Mouse (Mus musculus) liver, embryonic 14.5 days (tissue): ENCODE results near the gene Kif1bp. TPM values are rescaled to one million over a fixed set of nuclear protein-coding genes. Genes with fewer than 3 reads are reported as not detected.

Experiments used
- ATAC-seq: fragments of 200-750 bp; cut with Nextera tagmentation; 2 replicates; pipeline ENCODE4 v1.8.0; 2017; ENCODE audit warnings: moderate number of reproducible peaks, mild to moderate bottlenecking, moderate library complexity; ENCODE audit not compliant: insufficient read depth
- DNase-seq, 3 experiments: peaks; one replicate each; pipeline ENCODE4 v3.0.0-alpha.2; 2012 to 2013; ENCODE audit warnings: low read depth in 3 of 3, low spot score in 3 of 3
- H3K27ac ChIP-seq: fragments of 300-500 bp; sonication (generic); 2 replicates; pipeline ENCODE4 v1.5.1; 2014; ENCODE audit warnings: moderate library complexity, mild to moderate bottlenecking, control low read depth, inconsistent platforms
- H3K27me3 ChIP-seq: fragments of 300-500 bp; sonication (generic); 2 replicates; pipeline ENCODE4 v1.6.1; 2014; ENCODE audit warnings: mild to moderate bottlenecking, low read length, moderate library complexity; ENCODE audit not compliant: control insufficient read depth, insufficient read depth
- H3K36me3 ChIP-seq: fragments of 300-500 bp; sonication (generic); replicated peaks from 2 replicates; pipeline ENCODE4 v1.6.1; 2014; ENCODE audit warnings: low read depth; ENCODE audit not compliant: control insufficient read depth, insufficient read depth
- H3K4me1 ChIP-seq, 2 experiments: fragments of 200-500 bp in 1 of 2; fragments of 300-500 bp in 1 of 2; sonication (generic) in 1 of 2; replicated peaks; 2 replicates each; pipeline ENCODE4 v1.6.1; 2012 to 2014; ENCODE audit warnings: antibody characterized with exemption in 1 of 2, inconsistent platforms in 1 of 2, low read length in 1 of 2; ENCODE audit not compliant: control insufficient read depth in 2 of 2, insufficient read depth in 2 of 2
- H3K4me2 ChIP-seq: fragments of 300-500 bp; sonication (generic); 2 replicates; pipeline ENCODE4 v1.6.1; 2014; ENCODE audit warnings: low read depth, mild to moderate bottlenecking, control low read depth, moderate library complexity
- H3K4me3 ChIP-seq, 2 experiments: fragments of 200-500 bp in 1 of 2; fragments of 300-500 bp in 1 of 2; sonication (generic) in 1 of 2; 2 replicates each; pipeline ENCODE4 v1.5.1; 2012 to 2014; ENCODE audit warnings: low read depth in 2 of 2, low read length in 2 of 2, mild to moderate bottlenecking in 2 of 2, control low read depth in 1 of 2, inconsistent platforms in 1 of 2, moderate library complexity in 1 of 2; ENCODE audit not compliant: insufficient read depth in 1 of 2
- H3K9ac ChIP-seq: fragments of 300-500 bp; sonication (generic); replicated peaks from 2 replicates; pipeline ENCODE4 v1.6.1; 2014; ENCODE audit warnings: mild to moderate bottlenecking, control low read depth, moderate library complexity
- H3K9me3 ChIP-seq: fragments of 300-500 bp; sonication (generic); 2 replicates; pipeline ENCODE4 v1.6.1; 2016; ENCODE audit warnings: low read length, mixed read lengths; ENCODE audit not compliant: control insufficient read depth
- CTCF ChIP-seq: IDR thresholded peaks from 2 replicates; pipeline ENCODE4 v1.5.1; 2016; ENCODE audit warnings: antibody characterized with exemption, low read depth, control low read depth
- EP300 ChIP-seq: IDR thresholded peaks from 2 replicates; pipeline ENCODE4 v1.6.1; 2016; ENCODE audit warnings: antibody characterized with exemption, low read depth
- WGBS: fragments of 180-500 bp; shearing (Covaris S2); extraction: QIAGEN DNeasy Blood & Tissue Kit; methylation state at CpG from one replicate; pipeline ENCODE4 v1.1.7; 2014; ENCODE audit not compliant: insufficient replicate concordance; 5-methylcytosine and 5-hydroxymethylcytosine counted together
- polyA plus RNA-seq, 2 experiments: library from polyadenylated mRNA; depleted of rRNA in 1 of 2; stranded (reverse) in 1 of 2; unstranded in 1 of 2; fragments of >200 nt; fragmentation: Nextera tagmentation in 1 of 2; extraction: Ambion mirVana in 1 of 2; gene quantifications; 2 replicates each; pipeline versions ENCODE4 v1.2.1 to v1.2.3; 2012 to 2014

Kif1bp gene
- polyA plus RNA-seq, 2 experiments: 9.2 to 11.5 TPM

GRCm38 (mm10) chr10:62542507-62542906 lies 35.8 kb downstream of the Kif1bp start:
- TF ChIP-seq CTCF (no peak), EP300 (no peak)
- H3K9me3 ChIP-seq: no peaks in the 10 kb centered on the region
- H3K4me2 ChIP-seq: no peak overlapping the region
- 76% methylated on average over 12 of the region's 12 CpGs for WGBS
- no peak for DNase-seq
- no peak overlapping the region for H3K27ac ChIP-seq
- no peak overlapping the region for H3K9ac ChIP-seq
- H3K4me3 ChIP-seq: no peak overlapping the region
- H3K36me3 ChIP-seq: no peaks in the 10 kb centered on the region
- H3K4me1 ChIP-seq: peaks cover 8 to 16% of the 10 kb centered on the region in 2 experiments
- ATAC-seq: no peak
- H3K27me3 ChIP-seq: no peaks in the 10 kb centered on the region

- Histone ChIP-seq H3K4me2 (no peak overlapping the region), H3K9ac (no peak overlapping the region), H3K9me3 (no peaks in the 10 kb centered on the region), H3K36me3 (no peaks in the 10 kb centered on the region), H3K27ac (no peak overlapping the region), H3K27me3 (no peaks in the 10 kb centered on the region), H3K4me1 (peaks cover 8 to 16% of the 10 kb centered on the region in 2 experiments), H3K4me3 (no peak overlapping the region)
- no peak for DNase-seq
- WGBS: 52% methylated on average over 12 of the region's 12 CpGs
- no peak for TF ChIP-seq CTCF
- no peak for TF ChIP-seq EP300
- no peak for ATAC-seq
Observed at GRCm38 (mm10) chr10:62541499-62541898, 36.8 kb downstream of the Kif1bp start.

- 35% methylated on average over 3 of the region's 3 CpGs for WGBS
Observed at GRCm38 (mm10) chr10:62540800-62541199, 37.5 kb downstream of the Kif1bp start.

GRCm38 (mm10) chr10:62534509-62534908 lies 43.7 kb downstream of the Kif1bp start:
- H3K9me3 ChIP-seq: no peaks in the 10 kb centered on the region
- no peak overlapping the region for H3K27ac ChIP-seq
- no peak for TF ChIP-seq CTCF
- no peak for TF ChIP-seq EP300
- H3K27me3 ChIP-seq: no peaks in the 10 kb centered on the region
- H3K4me1 ChIP-seq: no peaks in the 10 kb centered on the region
- no peak overlapping the region for H3K4me3 ChIP-seq
- 75% methylated on average over 7 of the region's 7 CpGs for WGBS
- no peak overlapping the region for H3K4me2 ChIP-seq
- no peaks in the 10 kb centered on the region for H3K36me3 ChIP-seq
- DNase-seq: no peak
- no peak for ATAC-seq
- H3K9ac ChIP-seq: no peak overlapping the region

More at GRCm38 (mm10) chr10:62540800-62541199, 37.5 kb downstream of the Kif1bp start:
- no peak overlapping the region for H3K9ac ChIP-seq
- H3K27me3 ChIP-seq: no peaks in the 10 kb centered on the region
- H3K4me1 ChIP-seq: peaks cover 8 to 16% of the 10 kb centered on the region in 2 experiments
- H3K9me3 ChIP-seq: no peaks in the 10 kb centered on the region
- ATAC-seq: peak; percentile 86
- no peak overlapping the region for H3K27ac ChIP-seq
- H3K36me3 ChIP-seq: no peaks in the 10 kb centered on the region
- no peak overlapping the region for H3K4me2 ChIP-seq
- no peak overlapping the region for H3K4me3 ChIP-seq
- DNase-seq: peak in 1 of 3 experiments; percentile 26
- peak; percentile 27; the same call in 1 of the 2 replicates for TF ChIP-seq EP300
- TF ChIP-seq CTCF: no peak

GRCm38 (mm10) chr10:62532832-62533231 lies 45.4 kb downstream of the Kif1bp start:
- no peak overlapping the region for H3K9ac ChIP-seq
- DNase-seq (no peak), ATAC-seq (no peak)
- H3K36me3 ChIP-seq: no peaks in the 10 kb centered on the region
- H3K4me3 ChIP-seq: no peak overlapping the region
- H3K4me1 ChIP-seq: no peaks in the 10 kb centered on the region
- TF ChIP-seq EP300 (no peak), CTCF (no peak)
- H3K27me3 ChIP-seq: no peaks in the 10 kb centered on the region
- H3K27ac ChIP-seq: no peak overlapping the region
- H3K4me2 ChIP-seq: no peak overlapping the region
- WGBS: 9% methylated on average over 2 of the region's 2 CpGs
- no peaks in the 10 kb centered on the region for H3K9me3 ChIP-seq
